Mouse (Mus musculus) CH12.LX (cell line): ENCODE data around the gene Nfix. TPM values are rescaled to one million over a fixed set of nuclear protein-coding genes. Genes with fewer than 3 reads are reported as not detected.

Experiments
- DNase-seq: peaks from one replicate; pipeline ENCODE4 v3.0.0-alpha.2; 2013; ENCODE audit errors: extremely low read depth
- H3K27ac ChIP-seq: 2 replicates; pipeline ENCODE4 v1.5.1; 2012; ENCODE audit warnings: low read depth, mild to moderate bottlenecking, control low read depth, moderate library complexity; ENCODE audit not compliant: insufficient read depth
- H3K27me3 ChIP-seq: replicated peaks from 2 replicates; pipeline ENCODE3; 2012; ENCODE audit warnings: inconsistent platforms
- H3K36me3 ChIP-seq, 2 experiments: replicated peaks in 1 of 2; 2 replicates each; pipeline versions ENCODE3 to v1.6.1; 2012; ENCODE audit warnings: inconsistent platforms in 1 of 2, low read length in 1 of 2, mild to moderate bottlenecking in 1 of 2, mixed read lengths in 1 of 2, moderate library complexity in 1 of 2; ENCODE audit not compliant: control insufficient read depth in 1 of 2, insufficient read depth in 1 of 2
- H3K4me1 ChIP-seq, 2 experiments: 2 replicates each; pipeline ENCODE4 v1.6.1; 2012; ENCODE audit warnings: inconsistent platforms in 1 of 2, moderate library complexity in 1 of 2; ENCODE audit not compliant: insufficient read depth in 2 of 2, control insufficient read depth in 1 of 2
- H3K4me2 ChIP-seq: 2 replicates; pipeline ENCODE4 v1.6.1; 2012; ENCODE audit warnings: low read depth, mild to moderate bottlenecking, control low read depth; ENCODE audit not compliant: poor library complexity, insufficient read depth, severe bottlenecking
- H3K4me3 ChIP-seq, 3 experiments: fragments of 150-350 bp in 1 of 3; sonication (generic) in 1 of 3; replicated peaks in 1 of 3; 2 replicates each; pipeline versions ENCODE3 to v1.5.1; 2011 to 2012; ENCODE audit warnings: low read depth in 2 of 3, low read length in 2 of 3, mild to moderate bottlenecking in 2 of 3, moderate library complexity in 2 of 3, control low read depth in 1 of 3, improper control_type of control experiment in 1 of 3, inconsistent platforms in 1 of 3, mixed read lengths in 1 of 3; ENCODE audit not compliant: poor library complexity in 1 of 3
- H3K79me2 ChIP-seq: replicated peaks from 2 replicates; pipeline ENCODE4 v1.6.1; 2012; ENCODE audit warnings: mild to moderate bottlenecking, moderate library complexity; ENCODE audit not compliant: control insufficient read depth, poor library complexity, insufficient read depth, severe bottlenecking; ENCODE audit errors: extremely low read depth
- H3K9ac ChIP-seq: 2 replicates; pipeline ENCODE4 v1.6.1; 2012; ENCODE audit warnings: low read depth, mild to moderate bottlenecking, control low read depth, moderate library complexity; ENCODE audit not compliant: insufficient read depth
- H3K9me3 ChIP-seq: replicated peaks from 2 replicates; pipeline ENCODE3; 2012; ENCODE audit warnings: low read length, inconsistent platforms, mixed read lengths
- CHD1 ChIP-seq: IDR thresholded peaks from 2 replicates; pipeline ENCODE4 v1.6.1; 2012; ENCODE audit warnings: low read depth, low read length, improper control_type of control experiment, inconsistent platforms
- CHD2 ChIP-seq: IDR thresholded peaks from 2 replicates; pipeline ENCODE4 v1.6.1; 2011; ENCODE audit warnings: low read length, improper control_type of control experiment
- CTCF ChIP-seq, 2 experiments: IDR thresholded peaks in 1 of 2; conservative IDR thresholded peaks in 1 of 2; 2 replicates each; pipeline ENCODE4 v1.5.1; 2011 to 2012; ENCODE audit warnings: low read depth in 2 of 2, low read length in 2 of 2, improper control_type of control experiment in 1 of 2, inconsistent platforms in 1 of 2, mild to moderate bottlenecking in 1 of 2, moderate library complexity in 1 of 2
- E2F4 ChIP-seq: IDR thresholded peaks from 2 replicates; pipeline ENCODE4 v1.6.1; 2011; ENCODE audit warnings: low read depth, low read length, improper control_type of control experiment; ENCODE audit not compliant: insufficient replicate concordance
- ETS1 ChIP-seq: conservative IDR thresholded peaks from 2 replicates; pipeline ENCODE4 v1.6.1; 2012; ENCODE audit warnings: low read depth, mild to moderate bottlenecking, inconsistent platforms, low read length, improper control_type of control experiment, moderate library complexity
- IRF4 ChIP-seq: IDR thresholded peaks from 2 replicates; pipeline ENCODE4 v1.6.1; 2014; ENCODE audit warnings: low read depth, mild to moderate bottlenecking, inconsistent platforms, low read length, improper control_type of control experiment
- JUN ChIP-seq: IDR thresholded peaks from 2 replicates; pipeline ENCODE4 v1.6.1; 2011; ENCODE audit warnings: low read depth, mild to moderate bottlenecking, low read length, improper control_type of control experiment, moderate library complexity; ENCODE audit not compliant: insufficient read depth
- JUND ChIP-seq: conservative IDR thresholded peaks from 2 replicates; pipeline ENCODE4 v1.6.1; 2011; ENCODE audit warnings: low read depth, low read length, improper control_type of control experiment
- MAX ChIP-seq: IDR thresholded peaks from 2 replicates; pipeline ENCODE4 v1.6.1; 2011; ENCODE audit warnings: low read length, improper control_type of control experiment
- MEF2A ChIP-seq: IDR thresholded peaks from 2 replicates; pipeline ENCODE4 v1.6.1; 2014; ENCODE audit warnings: low read depth, mild to moderate bottlenecking, inconsistent platforms, low read length, improper control_type of control experiment, borderline replicate concordance
- MYC ChIP-seq: IDR thresholded peaks from 2 replicates; pipeline ENCODE4 v1.6.1; 2011; ENCODE audit warnings: low read depth, mild to moderate bottlenecking, improper control_type of control experiment, low read length
- NELFE ChIP-seq: IDR thresholded peaks from 2 replicates; pipeline ENCODE4 v1.6.1; 2011; ENCODE audit warnings: low read depth, low read length, improper control_type of control experiment
- PAX5 ChIP-seq: IDR thresholded peaks from 2 replicates; pipeline ENCODE4 v1.6.1; 2012; ENCODE audit warnings: low read length, inconsistent platforms, mixed read lengths
- POLR2A ChIP-seq: IDR thresholded peaks from 2 replicates; pipeline ENCODE4 v1.6.1; 2011; ENCODE audit warnings: low read depth, mild to moderate bottlenecking, improper control_type of control experiment, low read length
- SMC3 ChIP-seq: IDR thresholded peaks from 2 replicates; pipeline ENCODE4 v1.6.1; 2011; ENCODE audit warnings: low read depth, low read length, improper control_type of control experiment
- TBP ChIP-seq: conservative IDR thresholded peaks from 2 replicates; pipeline ENCODE4 v1.6.1; 2011; ENCODE audit warnings: low read depth, low read length, improper control_type of control experiment
- TCF12 ChIP-seq: IDR thresholded peaks from 2 replicates; pipeline ENCODE4 v1.6.1; 2014; ENCODE audit warnings: low read depth, mild to moderate bottlenecking, inconsistent platforms, low read length, improper control_type of control experiment
- USF1 ChIP-seq: IDR thresholded peaks from 2 replicates; pipeline ENCODE4 v1.6.1; 2014; ENCODE audit warnings: low read depth, mild to moderate bottlenecking, inconsistent platforms, low read length, improper control_type of control experiment
- USF2 ChIP-seq: conservative IDR thresholded peaks from 2 replicates; pipeline ENCODE4 v1.6.1; 2011; ENCODE audit warnings: low read depth, low read length, improper control_type of control experiment
- ZC3H11A ChIP-seq: IDR thresholded peaks from 2 replicates; pipeline ENCODE4 v1.6.1; 2012; ENCODE audit warnings: low read depth, mild to moderate bottlenecking, inconsistent platforms, low read length, improper control_type of control experiment
- ZKSCAN1 ChIP-seq: IDR thresholded peaks from 2 replicates; pipeline ENCODE4 v1.6.1; 2012; ENCODE audit warnings: low read depth, inconsistent platforms, low read length, improper control_type of control experiment, borderline replicate concordance
- ZMIZ1 ChIP-seq: IDR thresholded peaks from 2 replicates; pipeline ENCODE4 v1.6.1; 2012; ENCODE audit warnings: low read depth, mild to moderate bottlenecking, inconsistent platforms, low read length, improper control_type of control experiment
- ZNF384 ChIP-seq: IDR thresholded peaks from 2 replicates; pipeline ENCODE4 v1.6.1; 2012; ENCODE audit warnings: low read depth, low read length, improper control_type of control experiment, inconsistent platforms
- dilution Hi-C: fragments of 300-500 bp; cut with MboI; formaldehyde crosslinking; loops from 2 replicates; pipeline ENCODE4 v1.14.3; 2020; ENCODE audit warnings: low sequenced_read_pairs; ENCODE audit not compliant: extremely low pct_unique_long_range_greater_than_20kb, extremely low pct_ligation_motif_present
- in situ Hi-C: fragments of 300-500 bp; cut with MboI; formaldehyde crosslinking; loops from 3 replicates; pipeline ENCODE4 v1.14.3; 2019; ENCODE audit warnings: low sequenced_read_pairs, low pct_ligation_motif_present, low pct_unique_long_range_greater_than_20kb, mixed read lengths
- polyA plus RNA-seq: library from polyadenylated mRNA; unstranded; fragments of >175 nt; gene quantifications from 2 replicates; pipeline ENCODE4 v1.2.1, GENCODE M21; 2012; ENCODE audit warnings: low read depth; ENCODE audit not compliant: insufficient read length
- total RNA-seq, 2 experiments: library from RNA; depleted of rRNA; stranded (reverse); fragments of 300-350 nt in 1 of 2; fragments of >200 nt in 1 of 2; gene quantifications; 2 replicates each; pipeline ENCODE4 v1.2.3; 2012 to 2014

The Nfix gene
- total and polyA plus RNA-seq, 3 experiments, result 0.09 to 10.5 (median 1.1) TPM

- no peaks in the 10 kb centered on the region for H3K79me2 ChIP-seq
- dilution Hi-C loops (no loop called here), in situ Hi-C loops (no loop called here)
- H3K9me3 ChIP-seq, result no peaks in the 10 kb centered on the region
- no peak overlapping the region for H3K27ac ChIP-seq
- no peak overlapping the region for H3K4me2 ChIP-seq
- H3K4me1 ChIP-seq, result peaks cover 12 to 20% of the 10 kb centered on the region in 2 experiments
- TF ChIP-seq CTCF (conservative IDR thresholded peaks at IDR 0.05 in 1 of 2, IDR thresholded peaks at IDR 0.05 in 1 of 2; ENCODE audit: low read depth in 2 of 2, low read length in 2 of 2) (no peak), IRF4 (no peak), NELFE (no peak), CHD2 (no peak), ZC3H11A (no peak), USF2 (no peak), USF1 (no peak), CHD1 (no peak), POLR2A (no peak), ZNF384 (no peak), MEF2A (no peak), TCF12 (no peak), ZMIZ1 (no peak), MAX (no peak), MYC (no peak), TBP (no peak), JUND (no peak), PAX5 (no peak), JUN (no peak)
- no peak overlapping the region for H3K9ac ChIP-seq
- H3K36me3 ChIP-seq, result no peaks in the 10 kb centered on the region
- H3K27me3 ChIP-seq, result peaks cover 51% of the 10 kb centered on the region
- H3K4me3 ChIP-seq, result no peak overlapping the region
- no peak for DNase-seq
Observed at GRCm38 (mm10) chr8:84722530-84722849, 77.7 kb downstream of the Nfix start.

GRCm38 (mm10) chr8:84718959-84719690 lies 81.0 kb downstream of the Nfix start:
- Histone ChIP-seq H3K9me3 (no peaks in the 10 kb centered on the region), H3K4me1 (peaks cover 12 to 22% of the 10 kb centered on the region in 2 experiments), H3K4me2 (no peak overlapping the region), H3K79me2 (no peaks in the 10 kb centered on the region), H3K36me3 (no peaks in the 10 kb centered on the region), H3K27me3 (peaks cover 61% of the 10 kb centered on the region), H3K4me3 (no peak overlapping the region), H3K27ac (no peak overlapping the region), H3K9ac (no peak overlapping the region)
- in situ Hi-C loops, result loop anchor here (10.0 kb wide), 1 partner anchor 96 kb away; no protein-coding TSS in a partner anchor
- no peak for DNase-seq
- no peak for TF ChIP-seq ETS1
- no peak for TF ChIP-seq IRF4
- TF ChIP-seq JUN, result no peak
- no peak for TF ChIP-seq E2F4
- TF ChIP-seq SMC3, result no peak
- no peak for TF ChIP-seq CHD1
- TF ChIP-seq ZKSCAN1, result no peak
- no peak for TF ChIP-seq MAX
- dilution Hi-C loops, result no loop called here
